Comparison of ENCODE assay signal across 18 mouse cellular contexts in the genomic region with DNA sequence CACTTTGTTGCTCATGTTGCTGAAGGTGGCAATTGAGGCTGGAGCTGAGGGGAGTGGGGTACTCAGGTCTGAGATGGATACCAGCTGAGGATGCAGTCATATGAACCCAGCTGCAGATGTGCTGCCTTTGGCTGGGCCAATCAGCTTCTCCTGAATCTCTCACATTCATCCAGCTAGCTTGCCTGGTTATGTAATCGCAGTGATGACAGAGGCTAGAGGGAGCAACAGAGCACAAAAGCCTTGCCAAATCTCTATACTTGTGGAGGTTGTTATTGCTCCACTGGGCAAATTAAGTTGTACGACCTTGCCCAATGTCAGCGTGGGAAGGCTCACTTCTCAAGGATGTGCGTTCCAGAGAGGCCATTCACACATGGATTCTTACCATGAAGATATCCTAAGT.
DNase-seq lines count a peak whose midpoint lies in the region; ATAC-seq and TF ChIP-seq lines count a peak whose summit lies in the region.
"Had no signal": no experiment of that assay in that cellular context is flagged by ENCODE, and none has a peak within 500 bp of the region (broad histone marks: within the 10 kb centered on the region; RNA-seq: fewer than 3 reads in every experiment).

No protein-coding gene starts in this region.

- H3K4me2 ChIP-seq in midbrain, embryonic 13.5 days (replicated peaks): no peak overlapping the region
- H3K4me2 ChIP-seq: forebrain, embryonic 12.5 days; hindbrain, embryonic 14.5 days; intestine, embryonic 15.5 days; neural tube, embryonic 13.5 days had no signal

- 62% methylated on average over 4 of the region's 4 CpGs for WGBS in lung, adult 2 months
- 71% methylated on average over 4 of the region's 4 CpGs for WGBS in midbrain, embryonic 13.5 days

- no peak for TF ChIP-seq POLR2A in lung, adult 2 months (IDR thresholded peaks at IDR 0.05; ENCODE audit: borderline replicate concordance, extremely low read depth, low read depth, low read length)

- TF ChIP-seq CTCF in lung, adult 2 months (IDR thresholded peaks at IDR 0.05; ENCODE audit: insufficient read depth, low read length): no peak

- no peak for DNase-seq in frontal cortex, postnatal 14 days (ENCODE audit: low spot score in 2 of 2)
- peak; percentile 17 to 34 for DNase-seq in lung, adult 18-20 months
- DNase-seq in lung, adult 2 months: no peak
- peak; percentile 80 for DNase-seq in brain, adult 2 months (ENCODE audit: low read depth, low spot score)
- DNase-seq in telencephalon, adult 2 months (ENCODE audit: low read depth, low spot score): peak; percentile 34
- DNase-seq: B cell, adult 2 months; cerebellum, adult 2 months; heart, postnatal 14 days; kidney, postnatal 4 days; liver; thymus, postnatal 4 days had no signal

- no peaks in the 10 kb centered on the region for H3K27me3 ChIP-seq in midbrain, embryonic 13.5 days
- H3K27me3 ChIP-seq: forebrain, embryonic 12.5 days; intestine, embryonic 15.5 days; neural tube, embryonic 13.5 days had no signal

- peak; percentile 74 for ATAC-seq in frontal cortex, adult (ENCODE audit: low TSS enrichment)
- no peak for ATAC-seq in midbrain, embryonic 13.5 days
- ATAC-seq: intestine, embryonic 15.5 days had no signal

- H3K4me3 ChIP-seq in lung, adult 2 months (replicated peaks; ENCODE audit: extremely low read depth, low read depth, low read length): no peak overlapping the region
- no peak overlapping the region for H3K4me3 ChIP-seq in midbrain, embryonic 13.5 days (replicated peaks)
- H3K4me3 ChIP-seq: forebrain, embryonic 12.5 days; intestine, embryonic 15.5 days; midbrain, embryonic 10.5 days; neural tube, embryonic 13.5 days had no signal

- no peaks in the 10 kb centered on the region for H3K4me1 ChIP-seq in lung, adult 2 months (ENCODE audit: control insufficient read depth, insufficient read depth, low read length)
- no peaks in the 10 kb centered on the region for H3K4me1 ChIP-seq in midbrain, embryonic 13.5 days (replicated peaks)
- H3K4me1 ChIP-seq: forebrain, embryonic 12.5 days; intestine, embryonic 15.5 days; midbrain, embryonic 10.5 days had no signal

- no peaks in the 10 kb centered on the region for H3K9me3 ChIP-seq in midbrain, embryonic 13.5 days
- H3K9me3 ChIP-seq: forebrain, embryonic 12.5 days; intestine, embryonic 15.5 days; midbrain, embryonic 10.5 days; neural tube, embryonic 13.5 days had no signal

- no peak overlapping the region for H3K9ac ChIP-seq in midbrain, embryonic 13.5 days (replicated peaks)
- H3K9ac ChIP-seq: forebrain, embryonic 12.5 days; hindbrain, embryonic 14.5 days; intestine, embryonic 15.5 days; neural tube, embryonic 13.5 days had no signal

- H3K36me3 ChIP-seq in midbrain, embryonic 13.5 days: no peaks in the 10 kb centered on the region
- H3K36me3 ChIP-seq: forebrain, embryonic 12.5 days; intestine, embryonic 15.5 days; midbrain, embryonic 10.5 days; neural tube, embryonic 13.5 days had no signal

- H3K27ac ChIP-seq in midbrain, embryonic 13.5 days: no peak overlapping the region
- H3K27ac ChIP-seq: forebrain, embryonic 12.5 days; hindbrain, embryonic 14.5 days; intestine, embryonic 15.5 days; midbrain, embryonic 10.5 days; neural tube, embryonic 13.5 days had no signal

Comparison
In these comparisons a context has a peak if more than half of its experiments do, and no peak if none do; other contexts are left out.
1. DNase-seq: peak in lung, adult 18-20 months (2 of 2), brain, adult 2 months (single experiment) and telencephalon, adult 2 months (single experiment); none in frontal cortex, postnatal 14 days (0 of 2) and lung, adult 2 months (single experiment).